Mouse (Mus musculus) olfactory bulb, adult 2 months (tissue): Measurements from ENCODE around the gene Myf5.

ENCODE experiments used
- CTCF ChIP-seq: fragments of 200-500 bp; IDR thresholded peaks from 2 replicates; pipeline ENCODE4 v1.5.1; 2012; ENCODE audit warnings: low read depth, mild to moderate bottlenecking, low read length, moderate library complexity; ENCODE audit not compliant: insufficient read depth
- POLR2A ChIP-seq: fragments of 200-500 bp; IDR thresholded peaks from 2 replicates; pipeline ENCODE4 v1.6.1; 2012; ENCODE audit warnings: mild to moderate bottlenecking, low read depth, low read length, moderate library complexity; ENCODE audit not compliant: insufficient read depth

- no peak for TF ChIP-seq CTCF
- no peak for TF ChIP-seq POLR2A
Observed at GRCm38 (mm10) chr10:107442781-107443180, 43.2 kb downstream of the Myf5 start.
